Mouse (Mus musculus) midbrain, embryonic 16.5 days (tissue): ENCODE data around the gene Slc8b1. TPM values are rescaled to one million over a fixed set of nuclear protein-coding genes. Genes with fewer than 3 reads are reported as not detected.
"Not testable (repeated sequence)": the region's sequence is repeated elsewhere in the genome, so short reads cannot be mapped to it uniquely, and the experiment has no call there.

Experiments used
- ATAC-seq: fragments of 200-750 bp; cut with Nextera tagmentation; 2 replicates; pipeline ENCODE4 v1.8.0; 2017; ENCODE audit warnings: moderate TSS enrichment
- H3K27ac ChIP-seq: fragments of 300-500 bp; sonication (generic); 2 replicates; pipeline ENCODE4 v1.5.1; 2014; ENCODE audit warnings: mild to moderate bottlenecking, low read length, mixed read lengths
- H3K27me3 ChIP-seq: fragments of 300-500 bp; sonication (generic); 2 replicates; pipeline ENCODE4 v1.6.1; 2014; ENCODE audit warnings: low read depth, low read length, mixed read lengths; ENCODE audit not compliant: control insufficient read depth, insufficient read depth
- H3K36me3 ChIP-seq: fragments of 300-500 bp; sonication (generic); 2 replicates; pipeline ENCODE4 v1.6.1; 2014; ENCODE audit warnings: mild to moderate bottlenecking, low read length, moderate library complexity, mixed read lengths; ENCODE audit not compliant: control insufficient read depth, insufficient read depth
- H3K4me1 ChIP-seq: fragments of 300-500 bp; sonication (generic); 2 replicates; pipeline ENCODE4 v1.6.1; 2014; ENCODE audit warnings: mild to moderate bottlenecking, low read length, mixed read lengths; ENCODE audit not compliant: control insufficient read depth, insufficient read depth
- H3K4me2 ChIP-seq: fragments of 300-500 bp; sonication (generic); 2 replicates; pipeline ENCODE4 v1.6.1; 2014; ENCODE audit warnings: mild to moderate bottlenecking, low read length, mixed read lengths
- H3K4me3 ChIP-seq: fragments of 300-500 bp; sonication (generic); 2 replicates; pipeline ENCODE4 v1.5.1; 2014; ENCODE audit warnings: low read depth, mild to moderate bottlenecking, low read length, moderate library complexity, mixed read lengths
- H3K9ac ChIP-seq: fragments of 300-500 bp; sonication (generic); 2 replicates; pipeline ENCODE4 v1.6.1; 2014; ENCODE audit warnings: low read depth, low read length, mixed read lengths
- H3K9me3 ChIP-seq: fragments of 300-500 bp; sonication (generic); replicated peaks from 2 replicates; pipeline ENCODE4 v1.6.1; 2014; ENCODE audit warnings: mild to moderate bottlenecking, low read length, mixed read lengths; ENCODE audit not compliant: control insufficient read depth, poor library complexity, severe bottlenecking
- WGBS: fragments of 180-500 bp; shearing (Covaris S2); extraction: QIAGEN DNeasy Blood & Tissue Kit; methylation state at CpG from one replicate; pipeline ENCODE4 v1.1.7; 2014; 5-methylcytosine and 5-hydroxymethylcytosine counted together
- polyA plus RNA-seq: library from polyadenylated mRNA; unstranded; fragments of >200 nt; fragmentation: Nextera tagmentation; extraction: Ambion mirVana; gene quantifications from 2 replicates; pipeline ENCODE4 v1.2.1, GENCODE M21; 2015

Slc8b1 gene
- polyA plus RNA-seq, 1 experiment from 2014 or later = 2.0 TPM

- no peaks in the 10 kb centered on the region for H3K4me1 ChIP-seq
- peaks cover 24% of the 10 kb centered on the region; the same call in 1 of the 2 replicates for H3K36me3 ChIP-seq
- no peak overlapping the region for H3K4me3 ChIP-seq
- WGBS = 77% methylated on average over 8 of the region's 8 CpGs
- H3K27me3 ChIP-seq = no peaks in the 10 kb centered on the region
- H3K9me3 ChIP-seq = no peaks in the 10 kb centered on the region
- no peak overlapping the region for H3K27ac ChIP-seq
- no peak overlapping the region for H3K9ac ChIP-seq
- no peak for ATAC-seq
- H3K4me2 ChIP-seq = no peak overlapping the region
These were observed 20.2 kb upstream of the Slc8b1 start for GRCm38 (mm10) chr5:120490679-120491192.

GRCm38 (mm10) chr5:120492437-120492836, 18.5 kb upstream of the Slc8b1 start:
- no peak for ATAC-seq
- 67% methylated on average over 11 of the region's 11 CpGs for WGBS
- no peaks in the 10 kb centered on the region for H3K9me3 ChIP-seq

GRCm38 (mm10) chr5:120493440-120493839, 17.5 kb upstream of the Slc8b1 start:
- no peak overlapping the region for H3K4me3 ChIP-seq
- H3K27me3 ChIP-seq = no peaks in the 10 kb centered on the region
- peaks cover 13% of the 10 kb centered on the region; the same call in 1 of the 2 replicates for H3K36me3 ChIP-seq
- H3K9ac ChIP-seq = no peak overlapping the region
- H3K4me1 ChIP-seq = no peaks in the 10 kb centered on the region
- ATAC-seq = no peak
- no peaks in the 10 kb centered on the region for H3K9me3 ChIP-seq
- WGBS = 83% methylated on average over 6 of the region's 6 CpGs
- no peak overlapping the region for H3K27ac ChIP-seq
- H3K4me2 ChIP-seq = no peak overlapping the region

More at GRCm38 (mm10) chr5:120492437-120492836, 18.5 kb upstream of the Slc8b1 start:
- Histone ChIP-seq H3K4me3 (no peak overlapping the region), H3K36me3 (peaks cover 11% of the 10 kb centered on the region; the same call in 1 of the 2 replicates), H3K27me3 (no peaks in the 10 kb centered on the region), H3K27ac (no peak overlapping the region), H3K4me1 (no peaks in the 10 kb centered on the region), H3K9ac (no peak overlapping the region), H3K4me2 (no peak overlapping the region)

GRCm38 (mm10) chr5:120493873-120494395, 17.0 kb upstream of the Slc8b1 start:
- no peak overlapping the region for H3K27ac ChIP-seq

GRCm38 (mm10) chr5:120495064-120495702, 15.8 kb upstream of the Slc8b1 start:
- H3K27ac ChIP-seq = no peak overlapping the region
- WGBS = 81% methylated on average over 10 of the region's 10 CpGs

More at GRCm38 (mm10) chr5:120493873-120494395, 17.0 kb upstream of the Slc8b1 start:
- ATAC-seq = no peak
- no peak overlapping the region for H3K4me2 ChIP-seq
- WGBS = 75% methylated on average over 9 of the region's 9 CpGs
- no peak overlapping the region for H3K4me3 ChIP-seq
- no peaks in the 10 kb centered on the region for H3K9me3 ChIP-seq
- H3K36me3 ChIP-seq = peaks cover 14% of the 10 kb centered on the region; the same call in 1 of the 2 replicates
- no peaks in the 10 kb centered on the region for H3K27me3 ChIP-seq
- H3K9ac ChIP-seq = no peak overlapping the region
- no peaks in the 10 kb centered on the region for H3K4me1 ChIP-seq

GRCm38 (mm10) chr5:120495703-120496226, 15.2 kb upstream of the Slc8b1 start:
- WGBS = 89% methylated on average over 13 of the region's 13 CpGs
- Histone ChIP-seq H3K4me2 (no peak overlapping the region), H3K27me3 (no peaks in the 10 kb centered on the region), H3K9me3 (no peaks in the 10 kb centered on the region), H3K4me1 (no peaks in the 10 kb centered on the region), H3K27ac (no peak overlapping the region), H3K9ac (no peak overlapping the region), H3K4me3 (no peak overlapping the region), H3K36me3 (peaks cover 14% of the 10 kb centered on the region; the same call in 1 of the 2 replicates)
- ATAC-seq = no peak

More at GRCm38 (mm10) chr5:120495064-120495702, 15.8 kb upstream of the Slc8b1 start:
- no peak overlapping the region for H3K4me3 ChIP-seq
- no peak overlapping the region for H3K4me2 ChIP-seq
- H3K4me1 ChIP-seq = no peaks in the 10 kb centered on the region
- no peaks in the 10 kb centered on the region for H3K27me3 ChIP-seq
- no peak for ATAC-seq
- no peak overlapping the region for H3K9ac ChIP-seq
- peaks cover 14% of the 10 kb centered on the region; the same call in 1 of the 2 replicates for H3K36me3 ChIP-seq
- H3K9me3 ChIP-seq = no peaks in the 10 kb centered on the region

GRCm38 (mm10) chr5:120497071-120497470, 13.9 kb upstream of the Slc8b1 start:
- no peaks in the 10 kb centered on the region for H3K27me3 ChIP-seq
- no peak overlapping the region for H3K27ac ChIP-seq
- H3K4me3 ChIP-seq = no peak overlapping the region
- peaks cover 2% of the 10 kb centered on the region; the same call in 1 of the 2 replicates for H3K4me1 ChIP-seq
- peaks cover 14% of the 10 kb centered on the region; the same call in 1 of the 2 replicates for H3K36me3 ChIP-seq
- 94% methylated on average over 3 of the region's 3 CpGs for WGBS
- no peaks in the 10 kb centered on the region for H3K9me3 ChIP-seq
- H3K9ac ChIP-seq = no peak overlapping the region
- no peak for ATAC-seq
- no peak overlapping the region for H3K4me2 ChIP-seq

- H3K27ac ChIP-seq = no peak overlapping the region
- no peak overlapping the region for H3K4me3 ChIP-seq
- H3K9ac ChIP-seq = no peak overlapping the region
- ATAC-seq = no peak
- H3K4me1 ChIP-seq = peaks cover 9% of the 10 kb centered on the region; the same call in 1 of the 2 replicates
- WGBS = 84% methylated on average over 4 of the region's 4 CpGs
- H3K36me3 ChIP-seq = 0 out of 2 replicates have a peak, but pooled peaks cover 3% of the 10 kb centered on the region
- H3K4me2 ChIP-seq = no peak overlapping the region
- H3K9me3 ChIP-seq = no peaks in the 10 kb centered on the region
- H3K27me3 ChIP-seq = no peaks in the 10 kb centered on the region
These were observed 11.8 kb upstream of the Slc8b1 start for GRCm38 (mm10) chr5:120499202-120499601.

- H3K4me1 ChIP-seq, H3K36me3 ChIP-seq, ATAC-seq, H3K4me2 ChIP-seq, H3K9me3 ChIP-seq, H3K4me3 ChIP-seq, H3K9ac ChIP-seq, H3K27me3 ChIP-seq, H3K27ac ChIP-seq: not testable (repeated sequence)
- 91% methylated on average over 9 of the region's 9 CpGs for WGBS
These were observed 10.4 kb upstream of the Slc8b1 start for GRCm38 (mm10) chr5:120500609-120501008.
